Mouse (Mus musculus) forebrain, embryonic 15.5 days (tissue): ENCODE results near the gene Ggnbp2. TPM values are rescaled to one million over a fixed set of nuclear protein-coding genes. Genes with fewer than 3 reads are reported as not detected.
"Not testable (repeated sequence)": the region's sequence is repeated elsewhere in the genome, so short reads cannot be mapped to it uniquely, and the experiment has no call there.

Source experiments
- ATAC-seq: fragments of 200-750 bp; cut with Nextera tagmentation; replicated peaks from 2 replicates; pipeline ENCODE4 v1.8.0; 2017; ENCODE audit warnings: mild to moderate bottlenecking, moderate TSS enrichment, moderate library complexity
- H3K27ac ChIP-seq: fragments of 300-500 bp; sonication (generic); replicated peaks from 2 replicates; pipeline ENCODE4 v1.5.1; 2015; ENCODE audit warnings: mild to moderate bottlenecking, inconsistent platforms
- H3K27me3 ChIP-seq: fragments of 300-500 bp; sonication (generic); 2 replicates; pipeline ENCODE4 v1.6.1; 2015; ENCODE audit warnings: inconsistent platforms
- H3K36me3 ChIP-seq: fragments of 300-500 bp; sonication (generic); 2 replicates; pipeline ENCODE4 v1.6.1; 2015; ENCODE audit warnings: mild to moderate bottlenecking, inconsistent platforms
- H3K4me1 ChIP-seq: fragments of 300-500 bp; sonication (generic); 2 replicates; pipeline ENCODE4 v1.6.1; 2015; ENCODE audit warnings: inconsistent platforms
- H3K4me2 ChIP-seq: fragments of 300-500 bp; sonication (generic); replicated peaks from 2 replicates; pipeline ENCODE4 v1.6.1; 2015; ENCODE audit warnings: mild to moderate bottlenecking, inconsistent platforms
- H3K4me3 ChIP-seq: fragments of 300-500 bp; sonication (generic); 2 replicates; pipeline ENCODE4 v1.5.1; 2015; ENCODE audit warnings: mild to moderate bottlenecking, inconsistent platforms
- H3K9ac ChIP-seq: fragments of 300-500 bp; sonication (generic); replicated peaks from 2 replicates; pipeline ENCODE4 v1.6.1; 2015; ENCODE audit warnings: mild to moderate bottlenecking, inconsistent platforms
- H3K9me3 ChIP-seq: fragments of 300-500 bp; sonication (generic); 2 replicates; pipeline ENCODE4 v1.6.1; 2016; ENCODE audit warnings: inconsistent platforms
- WGBS: fragments of 180-500 bp; shearing (Covaris S2); methylation state at CpG from one replicate; pipeline ENCODE4 v1.1.7; 2015; ENCODE audit warnings: mixed read lengths; 5-methylcytosine and 5-hydroxymethylcytosine counted together
- polyA plus RNA-seq: library from polyadenylated mRNA; unstranded; fragments of >200 nt; fragmentation: Nextera tagmentation; extraction: Ambion mirVana; gene quantifications from 2 replicates; pipeline ENCODE4 v1.2.1, GENCODE M21; 2015

Gene Ggnbp2
- polyA plus RNA-seq, 1 experiment from 2014 or later = 72.0 TPM

DNA sequence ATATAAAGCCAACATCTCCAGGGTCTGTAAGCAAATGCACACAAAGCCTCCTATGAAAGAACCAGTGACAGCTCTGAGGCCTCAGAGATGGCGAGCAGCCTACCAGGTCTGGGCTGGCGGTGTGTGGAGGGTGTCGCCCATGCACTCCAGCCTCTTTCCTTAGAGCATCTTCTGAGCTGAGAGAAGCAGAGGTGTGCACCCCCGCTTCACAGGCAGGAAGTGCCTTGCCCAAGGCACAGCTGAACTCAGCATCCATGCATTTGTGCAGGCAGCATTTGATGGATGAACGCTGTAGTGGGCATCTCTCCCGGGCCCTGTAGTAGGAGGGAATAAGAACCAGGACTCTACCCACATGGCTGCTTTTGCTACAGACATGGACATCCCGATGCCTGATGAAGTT lies 21.1 kb upstream of the Ggnbp2 start:
- H3K4me2 ChIP-seq = no peak overlapping the region
- no peak overlapping the region for H3K4me3 ChIP-seq
- no peaks in the 10 kb centered on the region for H3K27me3 ChIP-seq
- no peak overlapping the region for H3K9ac ChIP-seq
- no peak for ATAC-seq
- H3K36me3 ChIP-seq = peaks cover 40% of the 10 kb centered on the region
- no peak overlapping the region for H3K27ac ChIP-seq
- H3K9me3 ChIP-seq = no peaks in the 10 kb centered on the region
- no peaks in the 10 kb centered on the region for H3K4me1 ChIP-seq
- WGBS = 94% methylated on average over 7 of the region's 7 CpGs

DNA sequence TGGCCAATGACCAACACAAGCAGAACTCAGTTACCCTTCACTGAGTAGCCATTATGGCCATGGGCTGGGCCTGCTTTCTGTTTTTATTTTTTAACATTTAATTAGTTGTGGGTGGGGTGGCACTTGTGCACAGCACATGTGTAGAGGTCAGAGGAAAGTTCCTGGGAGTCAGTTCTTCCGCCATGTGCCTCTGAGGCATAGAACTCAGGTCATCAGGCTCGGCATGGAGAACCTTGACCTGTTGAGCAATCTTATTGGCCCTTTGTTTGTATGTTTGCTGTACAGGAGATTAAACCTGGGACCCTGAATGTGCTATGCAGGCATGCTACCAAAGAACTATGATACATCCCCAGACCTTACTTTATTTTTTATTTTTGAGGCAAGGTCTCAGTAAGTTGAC lies 18.9 kb upstream of the Ggnbp2 start:
- Histone ChIP-seq H3K36me3 (peaks cover 51% of the 10 kb centered on the region), H3K4me3 (no peak overlapping the region), H3K27me3 (no peaks in the 10 kb centered on the region), H3K4me2 (no peak overlapping the region), H3K9ac (no peak overlapping the region), H3K9me3 (no peaks in the 10 kb centered on the region), H3K4me1 (no peaks in the 10 kb centered on the region), H3K27ac (no peak overlapping the region)
- ATAC-seq = no peak
- whole genome bisulfite sequencing = 96% methylated on average over 2 of the region's 2 CpGs

DNA sequence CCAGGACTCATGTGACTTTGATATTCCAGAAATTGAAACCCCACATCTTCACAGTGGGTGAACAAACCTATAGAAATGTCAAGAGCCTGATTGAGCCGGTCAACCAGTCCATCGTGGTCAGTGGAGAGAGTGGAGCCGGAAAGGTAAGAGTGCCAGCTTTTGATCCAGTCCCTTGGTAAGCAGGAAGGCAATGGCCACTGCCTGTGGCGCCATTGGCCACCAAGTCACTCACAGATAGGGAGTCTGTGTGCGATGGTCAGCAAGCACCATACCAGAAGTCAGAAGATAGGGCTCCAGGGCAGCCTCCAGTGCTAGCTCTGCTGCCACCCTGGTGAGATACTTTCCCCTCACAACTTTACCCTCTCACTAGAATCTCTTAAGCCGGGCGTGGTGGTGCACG lies 17.4 kb upstream of the Ggnbp2 start:
- H3K4me2 ChIP-seq = no peak overlapping the region
- no peak for ATAC-seq
- H3K27ac ChIP-seq = no peak overlapping the region
- H3K4me1 ChIP-seq = no peaks in the 10 kb centered on the region
- no peak overlapping the region for H3K4me3 ChIP-seq
- peaks cover 55% of the 10 kb centered on the region for H3K36me3 ChIP-seq
- H3K9ac ChIP-seq = no peak overlapping the region
- no peaks in the 10 kb centered on the region for H3K9me3 ChIP-seq
- no peaks in the 10 kb centered on the region for H3K27me3 ChIP-seq
- WGBS = 95% methylated on average over 8 of the region's 8 CpGs

DNA sequence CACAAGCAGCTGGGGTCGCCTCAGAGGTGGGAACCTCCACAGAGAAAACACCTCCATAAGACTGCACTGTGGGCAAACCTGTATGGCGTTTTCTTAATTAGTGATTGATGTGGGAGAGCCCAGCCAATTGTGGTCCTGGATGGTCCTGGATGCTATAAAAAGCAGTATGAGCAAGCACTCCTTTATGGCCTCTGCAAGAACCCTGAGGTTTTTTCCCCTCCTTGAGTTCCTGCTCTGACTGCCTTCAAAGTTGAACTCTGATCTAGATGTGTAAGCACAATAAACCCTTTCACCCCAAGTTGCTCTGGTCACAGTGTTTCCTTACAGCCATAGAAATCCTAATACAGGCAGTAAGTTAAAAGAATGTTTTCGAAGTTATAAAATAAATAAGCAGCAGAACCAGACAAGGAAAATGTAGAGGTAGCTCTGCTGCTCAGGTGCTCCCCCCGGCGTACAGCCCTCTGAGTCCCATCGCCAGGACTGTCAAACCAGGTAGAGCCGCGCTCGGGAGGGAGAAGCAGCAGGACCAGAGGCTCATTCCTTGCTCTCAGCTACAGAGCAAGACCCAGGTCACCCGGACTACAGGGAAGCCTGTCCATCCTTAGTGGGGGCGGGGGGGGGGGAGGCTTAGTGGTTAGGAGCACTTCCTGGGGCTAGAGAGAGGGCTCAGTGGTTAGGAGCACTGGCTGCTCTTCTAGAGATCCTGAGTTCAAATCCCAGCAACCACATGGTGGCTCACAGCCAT lies 16.3 kb upstream of the Ggnbp2 start:
- 90% methylated on average over 11 of the region's 11 CpGs for WGBS
- Histone ChIP-seq H3K4me1 (no peaks in the 10 kb centered on the region), H3K36me3 (peaks cover 46% of the 10 kb centered on the region), H3K4me2 (no peak overlapping the region), H3K9ac (no peak overlapping the region), H3K27me3 (no peaks in the 10 kb centered on the region), H3K9me3 (no peaks in the 10 kb centered on the region), H3K4me3 (no peak overlapping the region), H3K27ac (no peak overlapping the region)
- ATAC-seq = no peak

DNA sequence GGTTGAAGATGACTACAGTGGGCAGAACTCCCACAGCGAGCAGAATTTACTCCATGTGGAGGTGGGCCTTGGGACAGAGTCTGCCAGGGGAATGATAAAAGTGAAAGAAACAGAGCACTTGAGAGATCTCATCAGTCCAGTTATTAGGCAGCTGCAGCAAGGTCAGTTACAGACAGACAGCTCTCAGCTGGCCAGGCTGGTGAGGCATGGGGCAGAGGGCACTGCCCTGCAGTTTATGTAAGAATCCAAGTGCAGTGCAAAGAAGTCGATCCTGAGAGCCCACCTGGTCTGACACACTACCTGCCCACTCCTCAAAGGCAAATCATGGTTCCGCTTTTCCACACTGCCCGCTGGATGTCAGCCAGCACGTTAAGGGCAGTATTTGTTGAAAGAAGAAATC lies 15.6 kb upstream of the Ggnbp2 start:
- Histone ChIP-seq H3K4me2 (no peak overlapping the region), H3K27me3 (no peaks in the 10 kb centered on the region), H3K36me3 (peaks cover 41% of the 10 kb centered on the region), H3K4me3 (no peak overlapping the region), H3K4me1 (peaks cover under 1% of the 10 kb centered on the region; the same call in 1 of the 2 replicates), H3K27ac (no peak overlapping the region), H3K9me3 (no peaks in the 10 kb centered on the region), H3K9ac (no peak overlapping the region)
- 95% methylated on average over 5 of the region's 5 CpGs for WGBS
- no peak for ATAC-seq

DNA sequence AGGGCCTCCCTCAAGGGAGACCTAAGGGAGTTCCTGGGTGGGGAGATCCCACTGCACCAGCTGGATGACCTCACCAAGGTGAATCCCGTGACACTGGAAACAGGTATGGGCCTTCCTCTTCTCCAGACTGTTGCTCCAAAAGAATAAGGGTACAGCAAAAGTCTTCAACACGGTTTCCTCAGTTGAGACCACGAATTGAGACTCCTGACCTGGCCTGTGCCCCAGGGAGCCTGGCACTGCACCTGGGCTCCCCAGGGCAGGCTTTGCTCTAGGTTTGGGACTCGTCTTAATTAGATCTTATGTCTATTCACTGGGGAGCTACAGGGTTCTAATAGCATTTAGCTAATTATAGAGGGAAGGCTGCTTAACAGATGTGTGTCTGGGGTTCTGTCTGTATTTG lies 14.6 kb upstream of the Ggnbp2 start:
- H3K4me3 ChIP-seq = no peak overlapping the region
- H3K9me3 ChIP-seq = no peaks in the 10 kb centered on the region
- peaks cover 7% of the 10 kb centered on the region for H3K4me1 ChIP-seq
- no peak for ATAC-seq
- no peaks in the 10 kb centered on the region for H3K27me3 ChIP-seq
- H3K27ac ChIP-seq = no peak overlapping the region
- no peak overlapping the region for H3K9ac ChIP-seq
- WGBS = 80% methylated on average over 4 of the region's 4 CpGs
- H3K36me3 ChIP-seq = peaks cover 41% of the 10 kb centered on the region
- H3K4me2 ChIP-seq = no peak overlapping the region

DNA sequence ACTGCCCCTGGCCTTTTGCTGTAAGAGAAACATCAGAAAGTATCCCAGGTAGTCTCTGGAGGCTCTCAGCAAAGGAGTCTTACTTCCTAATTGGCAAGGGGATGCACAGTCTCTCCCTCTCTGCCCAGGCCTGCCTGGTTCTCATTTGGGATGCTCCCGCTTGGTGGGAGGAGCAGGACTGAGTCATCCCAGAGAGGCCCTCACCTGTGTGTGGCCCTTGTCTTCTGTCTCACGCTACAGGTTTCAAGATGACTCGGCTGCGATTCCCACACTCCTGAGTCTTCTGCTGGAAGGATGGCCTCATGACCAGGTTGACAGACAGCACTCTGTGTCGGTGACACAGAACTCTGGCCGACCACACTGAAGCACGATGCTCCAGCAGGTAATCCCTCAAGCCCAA lies 11.7 kb upstream of the Ggnbp2 start:
- no peak for ATAC-seq
- no peak overlapping the region for H3K9ac ChIP-seq
- WGBS = 97% methylated on average over 7 of the region's 7 CpGs
- H3K4me2 ChIP-seq = no peak overlapping the region
- no peaks in the 10 kb centered on the region for H3K9me3 ChIP-seq
- peaks cover 24% of the 10 kb centered on the region for H3K36me3 ChIP-seq
- H3K4me1 ChIP-seq = peaks cover 15% of the 10 kb centered on the region
- no peaks in the 10 kb centered on the region for H3K27me3 ChIP-seq
- H3K27ac ChIP-seq = no peak overlapping the region
- H3K4me3 ChIP-seq = no peak overlapping the region

DNA sequence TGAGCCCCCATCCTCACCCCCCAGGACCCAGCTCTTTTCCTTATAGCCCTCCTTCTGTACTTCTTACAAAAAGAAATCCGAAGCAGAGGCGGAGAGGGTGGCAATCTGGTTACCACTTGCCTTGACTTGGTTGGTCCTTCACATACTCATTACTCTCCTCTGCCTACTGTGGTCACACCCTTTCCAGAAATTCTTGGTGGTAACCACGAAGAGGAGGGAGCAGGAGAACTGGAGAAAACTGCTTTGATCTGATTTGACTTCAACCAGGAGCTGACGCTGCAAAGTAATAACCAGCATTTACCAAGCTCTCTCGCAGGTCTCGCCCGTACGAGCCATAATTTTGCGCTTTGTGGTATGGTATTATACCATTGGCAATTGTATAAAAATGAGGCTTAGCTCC lies 10.4 kb upstream of the Ggnbp2 start:
- Histone ChIP-seq H3K9ac (peak overlapping the region; percentile 85), H3K27me3 (no peaks in the 10 kb centered on the region), H3K4me3 (peak overlapping the region; percentile 96), H3K4me1 (peaks cover 15% of the 10 kb centered on the region), H3K36me3 (peaks cover 16% of the 10 kb centered on the region), H3K9me3 (no peaks in the 10 kb centered on the region), H3K4me2 (peak overlapping the region; percentile 81), H3K27ac (peak overlapping the region; percentile 85)
- ATAC-seq = peak; percentile 17; the same call in 1 of the 2 replicates
- 59% methylated on average over 9 of the region's 9 CpGs for WGBS

DNA sequence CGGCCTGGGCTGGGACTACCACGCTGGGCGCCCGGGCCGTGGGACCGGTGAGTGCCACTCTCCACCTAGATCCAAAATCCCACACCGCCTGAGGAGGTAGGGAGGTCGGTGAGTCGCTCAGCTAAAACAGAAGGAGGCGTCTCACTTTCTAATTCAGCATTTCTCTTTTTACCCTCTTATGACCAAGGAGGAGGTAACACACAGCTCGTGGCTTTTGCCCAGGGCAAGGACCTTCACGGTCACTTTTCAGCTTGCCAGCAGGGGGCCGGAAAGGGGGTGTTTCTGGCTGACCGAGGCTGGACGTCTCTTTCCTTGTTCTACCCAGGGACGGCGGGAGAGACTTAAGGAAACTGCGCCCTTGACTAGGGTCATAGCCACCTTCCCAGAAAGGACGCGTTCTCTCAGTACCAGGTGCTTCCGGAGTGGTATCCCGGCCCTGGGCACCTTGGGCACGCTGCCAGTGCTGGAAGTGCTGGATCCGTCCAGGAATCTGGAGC lies 9.9 kb upstream of the Ggnbp2 start:
- Histone ChIP-seq H3K4me1 (peaks cover 15% of the 10 kb centered on the region), H3K27me3 (no peaks in the 10 kb centered on the region), H3K9me3 (no peaks in the 10 kb centered on the region), H3K4me3 (peak overlapping the region; percentile 96), H3K4me2 (peak overlapping the region; percentile 81), H3K27ac (peak overlapping the region; percentile 85), H3K9ac (peak overlapping the region; percentile 85), H3K36me3 (peaks cover 14% of the 10 kb centered on the region)
- under 1% methylated on average over 24 of the region's 24 CpGs for WGBS
- peak; percentile 45 for ATAC-seq

DNA sequence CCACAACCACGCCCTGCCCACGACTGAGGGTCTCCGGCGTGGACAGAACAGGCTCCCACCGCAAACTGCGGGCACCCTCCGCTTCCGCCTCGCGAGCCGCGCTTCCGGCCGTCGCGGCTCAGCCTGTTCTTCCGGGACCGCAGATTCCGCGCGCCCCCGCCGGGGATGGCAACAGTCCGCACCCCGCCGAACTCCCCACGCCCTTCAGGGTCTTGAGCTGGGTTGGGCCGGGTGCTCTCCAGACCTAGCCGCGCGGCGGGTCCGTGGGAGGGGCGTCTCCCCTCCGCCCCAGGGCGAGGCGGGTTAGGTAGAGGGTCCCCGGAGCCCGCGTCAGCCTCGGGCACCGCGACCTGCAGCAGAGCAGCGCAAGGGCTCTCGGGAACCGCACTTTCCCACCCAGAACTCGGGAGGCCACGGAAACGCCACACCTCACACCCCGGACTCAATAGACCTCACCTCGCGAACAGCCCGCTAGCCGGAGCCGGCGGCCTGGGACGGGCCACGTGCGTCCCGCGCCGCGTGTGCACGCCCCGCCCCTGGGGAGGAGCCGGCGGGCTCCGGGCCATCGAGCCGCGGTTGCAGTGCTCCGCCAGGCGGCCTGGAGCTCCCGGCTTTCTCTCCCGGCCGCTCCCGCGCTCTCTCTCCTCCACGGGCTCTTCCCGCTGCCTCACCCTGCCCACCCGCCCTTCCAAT lies 9.3 kb upstream of the Ggnbp2 start, which contains the start of the genes Myo19 and Pigw:
Myo19 (plus strand) TSS at position 377 of the 693 bp plus-strand sequence.
Pigw (minus strand) TSS at position 514 of the 693 bp plus-strand sequence.
- under 1% methylated on average over 81 of the region's 81 CpGs for WGBS
- H3K9me3 ChIP-seq = no peaks in the 10 kb centered on the region
- peaks cover 8% of the 10 kb centered on the region for H3K36me3 ChIP-seq
- peak; percentile 97 for ATAC-seq
- no peaks in the 10 kb centered on the region for H3K27me3 ChIP-seq
- H3K9ac ChIP-seq = peak within 1 kb of the TSS; percentile 85
- peak within 1 kb of the TSS; percentile 85 for H3K27ac ChIP-seq
- peak within 1 kb of the TSS; percentile 96 for H3K4me3 ChIP-seq
- peak within 1 kb of the TSS; percentile 81 for H3K4me2 ChIP-seq
- H3K4me1 ChIP-seq = peaks cover 15% of the 10 kb centered on the region

DNA sequence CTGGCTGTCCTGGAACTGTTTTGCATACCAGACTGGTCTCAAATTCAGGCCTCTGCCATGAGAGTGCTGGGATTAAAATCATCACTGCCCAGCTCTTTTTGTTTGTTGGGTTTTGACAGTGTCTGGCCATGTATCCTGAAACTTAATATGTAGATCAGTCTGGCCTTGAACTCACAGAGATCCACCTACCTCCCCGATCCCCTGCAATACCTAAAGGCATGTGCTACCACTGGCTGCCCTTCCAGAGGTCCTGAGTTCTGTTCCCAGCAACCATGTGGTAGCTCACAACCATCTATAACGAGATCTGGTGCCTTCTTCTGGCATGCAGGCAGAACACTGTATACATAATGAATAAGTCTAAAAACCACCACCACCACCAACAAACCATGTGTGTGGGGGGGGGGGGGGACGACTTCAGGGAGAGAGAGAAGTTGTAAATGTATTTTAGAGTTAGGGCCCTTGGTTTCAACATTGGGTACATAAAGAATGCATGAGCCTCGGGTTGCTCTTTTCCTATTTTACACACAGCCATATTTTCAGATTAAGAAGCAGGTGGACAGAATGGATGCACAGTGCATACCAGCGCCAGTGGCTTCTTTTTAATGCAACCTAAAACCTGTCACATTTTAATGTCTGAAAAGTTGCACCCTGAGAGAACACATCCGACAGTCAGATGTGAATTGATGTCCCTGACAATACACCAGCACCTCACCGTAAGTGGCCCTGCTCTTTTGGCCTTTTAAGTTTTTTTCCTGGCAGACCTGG lies 8.6 kb upstream of the Ggnbp2 start:
- H3K4me2 ChIP-seq = peak overlapping the region; percentile 81
- H3K27ac ChIP-seq = peak overlapping the region; percentile 85
- no peak for ATAC-seq
- peak overlapping the region; percentile 96 for H3K4me3 ChIP-seq
- H3K9me3 ChIP-seq = no peaks in the 10 kb centered on the region
- peak overlapping the region; percentile 85 for H3K9ac ChIP-seq
- H3K36me3 ChIP-seq = 0 out of 2 replicates have a peak, but pooled peaks cover 4% of the 10 kb centered on the region
- peaks cover 15% of the 10 kb centered on the region for H3K4me1 ChIP-seq
- no peaks in the 10 kb centered on the region for H3K27me3 ChIP-seq
- WGBS = 22% methylated on average over 7 of the region's 7 CpGs

DNA sequence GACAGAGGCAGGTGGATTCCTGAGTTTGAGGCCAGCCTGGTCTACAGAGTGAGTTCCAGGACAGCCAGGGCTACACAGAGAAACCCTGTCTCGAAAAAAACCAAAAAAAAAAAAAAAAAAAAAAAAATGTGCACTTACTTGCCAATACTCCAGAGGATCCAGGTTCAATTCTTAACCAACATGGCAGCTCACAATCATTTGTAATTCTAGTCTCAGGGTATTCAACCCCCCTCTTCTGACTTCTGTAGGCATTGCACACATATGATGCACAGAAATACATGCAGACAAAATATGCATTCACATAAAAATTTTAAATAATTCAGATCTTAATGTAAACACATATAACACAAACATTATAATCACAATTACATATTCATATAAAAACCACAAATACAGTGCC lies 5.4 kb upstream of the Ggnbp2 start:
- H3K27me3 ChIP-seq, H3K4me3 ChIP-seq, H3K9me3 ChIP-seq, H3K4me2 ChIP-seq, H3K9ac ChIP-seq, ATAC-seq, H3K36me3 ChIP-seq, H3K27ac ChIP-seq: not testable (repeated sequence)
- WGBS = 71% methylated on average over 1 of the region's 1 CpGs
- H3K4me1 ChIP-seq = peaks cover 19% of the 10 kb centered on the region
